Mouse (Mus musculus) megakaryocyte, embryonic 14.5 days (primary cell): ENCODE measurements around the gene Nf2.

ENCODE experiments used
- FLI1 ChIP-seq: IDR thresholded peaks from 2 replicates; pipeline ENCODE4 v1.6.1; 2012; ENCODE audit warnings: low read length, inconsistent platforms, mixed read lengths
- GATA1 ChIP-seq: IDR thresholded peaks from 3 replicates; pipeline ENCODE4 v1.6.1; 2012; ENCODE audit warnings: mixed read lengths, low read length, inconsistent platforms, borderline replicate concordance

- TF ChIP-seq GATA1 (no peak), FLI1 (no peak)
Measured at GRCm38 (mm10) chr11:4768399-4768798, 80.9 kb downstream of the Nf2 start.
